Comparison of ENCODE assay signal across 26 mouse cellular contexts in genomic region chr6:113364518-113365135, GRCm38 (mm10). TPM values are rescaled to one million over a fixed set of nuclear protein-coding genes. Genes with fewer than 3 reads are reported as not detected.
A peak's percentile ranks its signal among the peaks of the same experiment; 100 is the strongest.
DNase-seq lines count a peak whose midpoint lies in the region; ATAC-seq and TF ChIP-seq lines count a peak whose summit lies in the region.
"Had no signal": no experiment of that assay in that cellular context is flagged by ENCODE, and none has a peak within 500 bp of the region (broad histone marks: within the 10 kb centered on the region; RNA-seq: fewer than 3 reads in every experiment).

No protein-coding gene starts in this region.

- no peak overlapping the region for H3K27ac ChIP-seq in liver, postnatal 0 days (ENCODE audit: low read depth)
- no peak overlapping the region for H3K27ac ChIP-seq in liver, embryonic 12.5 days
- H3K27ac ChIP-seq in stomach, postnatal 0 days (replicated peaks) = no peak overlapping the region
- H3K27ac ChIP-seq: embryonic facial prominence, embryonic 13.5 days; hindbrain, embryonic 13.5 days; left cerebral cortex, adult 2 months; limb, embryonic 12.5 days had no signal

- no peaks in the 10 kb centered on the region for H3K27me3 ChIP-seq in liver, postnatal 0 days (ENCODE audit: insufficient read depth, low read length)
- H3K27me3 ChIP-seq in liver, embryonic 12.5 days (replicated peaks) = no peaks in the 10 kb centered on the region
- no peaks in the 10 kb centered on the region for H3K27me3 ChIP-seq in stomach, postnatal 0 days (ENCODE audit: control insufficient read depth, insufficient read depth, low read length)
- H3K27me3 ChIP-seq: embryonic facial prominence, embryonic 13.5 days; hindbrain, embryonic 13.5 days; limb, embryonic 12.5 days had no signal

- H3K9ac ChIP-seq in liver, postnatal 0 days (replicated peaks) = no peak overlapping the region
- no peak overlapping the region for H3K9ac ChIP-seq in liver, embryonic 12.5 days
- no peak overlapping the region for H3K9ac ChIP-seq in stomach, postnatal 0 days (ENCODE audit: low read length)
- H3K9ac ChIP-seq: embryonic facial prominence, embryonic 13.5 days; hindbrain, embryonic 13.5 days; limb, embryonic 12.5 days had no signal

- peak; percentile 75 for ATAC-seq in liver, postnatal 0 days
- no peak for ATAC-seq in liver, embryonic 12.5 days
- peak; percentile 61 for ATAC-seq in stomach, postnatal 0 days (ENCODE audit: low FRiP score, low TSS enrichment)
- ATAC-seq: intestine, postnatal 0 days; midbrain, embryonic 16.5 days had no signal

- TF ChIP-seq EP300 in liver, postnatal 0 days (IDR thresholded peaks at IDR 0.05; ENCODE audit: low read depth) = no peak
- no peak for TF ChIP-seq EP300 in stomach, postnatal 0 days (optimal IDR thresholded peaks at IDR 0.05)

- TF ChIP-seq CTCF in liver, postnatal 0 days (IDR thresholded peaks at IDR 0.05; ENCODE audit: low read depth) = no peak
- no peak for TF ChIP-seq CTCF in stomach, postnatal 0 days (IDR thresholded peaks at IDR 0.05; ENCODE audit: low read depth)

- no peak overlapping the region for H3K4me3 ChIP-seq in liver, postnatal 0 days (ENCODE audit: low read depth, low read length)
- H3K4me3 ChIP-seq in liver, embryonic 12.5 days = no peak overlapping the region
- no peak overlapping the region for H3K4me3 ChIP-seq in stomach, postnatal 0 days (ENCODE audit: low read depth, low read length)
- H3K4me3 ChIP-seq: embryonic facial prominence, embryonic 13.5 days; hindbrain, embryonic 13.5 days; left cerebral cortex, adult 2 months; limb, embryonic 12.5 days had no signal

- H3K4me1 ChIP-seq in liver, postnatal 0 days (ENCODE audit: insufficient read depth) = no peaks in the 10 kb centered on the region
- 0 out of 2 replicates have a peak, but pooled peaks cover 3% of the 10 kb centered on the region for H3K4me1 ChIP-seq in liver, embryonic 12.5 days
- no peaks in the 10 kb centered on the region for H3K4me1 ChIP-seq in stomach, postnatal 0 days (replicated peaks; ENCODE audit: control insufficient read depth, insufficient read depth)
- H3K4me1 ChIP-seq: embryonic facial prominence, embryonic 13.5 days; hindbrain, embryonic 13.5 days; limb, embryonic 12.5 days had no signal

- no peak overlapping the region for H3K4me2 ChIP-seq in liver, postnatal 0 days (ENCODE audit: low read depth, low read length)
- no peak overlapping the region for H3K4me2 ChIP-seq in liver, embryonic 12.5 days
- no peak overlapping the region for H3K4me2 ChIP-seq in stomach, postnatal 0 days (replicated peaks; ENCODE audit: low read depth)
- H3K4me2 ChIP-seq: embryonic facial prominence, embryonic 13.5 days; heart, embryonic 11.5 days; hindbrain, embryonic 13.5 days; limb, embryonic 12.5 days; midbrain, embryonic 11.5 days had no signal

- peak; percentile 73 for DNase-seq in adrenal gland, adult 2 months
- DNase-seq in adrenal gland, postnatal 25 days = no peak
- no peak for DNase-seq in liver, postnatal 0 days
- DNase-seq in ZHBTc4 (ENCODE audit: low read depth, low spot score) = peak; percentile 57
- DNase-seq in stomach, postnatal 0 days (ENCODE audit: low spot score) = no peak
- DNase-seq in urinary bladder, adult 2 months (ENCODE audit: low spot score) = no peak
- DNase-seq in urinary bladder, postnatal 25 days (ENCODE audit: low spot score) = no peak
- DNase-seq: cerebellum, adult 11 months; cerebellum, postnatal 10 days; gastrocnemius, postnatal 25 days; heart, adult 18-20 months; heart, postnatal 4 days; kidney, adult 9 months; kidney, postnatal 14 days; lung, postnatal 36 days; thymus, adult 2 months had no signal

- 60% methylated on average over 8 of the region's 8 CpGs for WGBS in liver, postnatal 0 days (ENCODE audit: insufficient replicate concordance)
- WGBS in liver, embryonic 12.5 days (ENCODE audit: insufficient replicate concordance) = 64% methylated on average over 8 of the region's 8 CpGs
- WGBS in stomach, postnatal 0 days = 57% methylated on average over 8 of the region's 8 CpGs

- H3K36me3 ChIP-seq in liver, postnatal 0 days (replicated peaks; ENCODE audit: insufficient read depth, low read length) = peaks cover 10% of the 10 kb centered on the region
- peaks cover 31% of the 10 kb centered on the region for H3K36me3 ChIP-seq in liver, embryonic 12.5 days
- peaks cover 9% of the 10 kb centered on the region; the same call in 1 of the 2 replicates for H3K36me3 ChIP-seq in stomach, postnatal 0 days (ENCODE audit: control insufficient read depth, insufficient read depth, low read length)

- H3K9me3 ChIP-seq in liver, postnatal 0 days (ENCODE audit: low read length) = no peaks in the 10 kb centered on the region
- no peaks in the 10 kb centered on the region for H3K9me3 ChIP-seq in liver, embryonic 12.5 days (replicated peaks)
- no peaks in the 10 kb centered on the region for H3K9me3 ChIP-seq in stomach, postnatal 0 days (ENCODE audit: control insufficient read depth, low read length)
- H3K9me3 ChIP-seq: embryonic facial prominence, embryonic 13.5 days; G1E; hindbrain, embryonic 13.5 days; limb, embryonic 12.5 days had no signal

RNA-seq across cellular contexts. Expression of gene Tada3, which starts 13.1 kb away (rescaled TPM):
- 10 to 100 TPM; 35.1 to 47.0 TPM for total RNA-seq in adrenal gland, adult 2 months (2021)
- polyA plus RNA-seq in adrenal gland, adult 2 months (2012; rRNA removed) = 32.4 and 34.5 TPM in 2 replicates
- 51.4 and 54.5 TPM in 2 replicates for total RNA-seq in adrenal gland, postnatal 25 days (2021)
- polyA plus RNA-seq in liver, postnatal 0 days (2015; fragmentation: Nextera tagmentation; extraction: Ambion mirVana) = 11.1 and 11.9 TPM in 2 replicates
- 29.2 and 33.3 TPM in 2 replicates for polyA plus RNA-seq in liver, embryonic 12.5 days (2016; fragmentation: Nextera tagmentation; extraction: Ambion mirVana)
- 21.3 and 23.8 TPM in 2 replicates for polyA plus RNA-seq in stomach, postnatal 0 days (2015; fragmentation: Nextera tagmentation; extraction: Ambion mirVana)
- polyA plus RNA-seq in urinary bladder, adult 2 months (2012; rRNA removed) = 36.3 and 38.5 TPM in 2 replicates

RNA-seq across cellular contexts. Expression of gene Arpc4, which starts 13.3 kb away (rescaled TPM):
- total RNA-seq in adrenal gland, adult 2 months (2021) = 100 to 1,000 TPM; 175 to 211 TPM
- 61.0 and 62.3 TPM in 2 replicates for polyA plus RNA-seq in adrenal gland, adult 2 months (2012; rRNA removed)
- 143 and 191 TPM in 2 replicates for total RNA-seq in adrenal gland, postnatal 25 days (2021)
- 188 and 198 TPM in 2 replicates for polyA plus RNA-seq in liver, postnatal 0 days (2015; fragmentation: Nextera tagmentation; extraction: Ambion mirVana)
- polyA plus RNA-seq in liver, embryonic 12.5 days (2016; fragmentation: Nextera tagmentation; extraction: Ambion mirVana) = 275 and 294 TPM in 2 replicates
- polyA plus RNA-seq in stomach, postnatal 0 days (2015; fragmentation: Nextera tagmentation; extraction: Ambion mirVana) = 314 and 317 TPM in 2 replicates
- 116 TPM in 2 replicates for polyA plus RNA-seq in urinary bladder, adult 2 months (2012; rRNA removed)

RNA-seq across cellular contexts. Expression of gene Camk1, which starts 20.8 kb away (rescaled TPM):
- total RNA-seq in adrenal gland, adult 2 months (2021) = 10 to 100 TPM; 49.0 to 58.3 TPM
- polyA plus RNA-seq in adrenal gland, adult 2 months (2012; rRNA removed) = 56.7 and 69.9 TPM in 2 replicates
- total RNA-seq in adrenal gland, postnatal 25 days (2021) = 45.3 and 62.0 TPM in 2 replicates
- 17.9 and 18.1 TPM in 2 replicates for polyA plus RNA-seq in liver, postnatal 0 days (2015; fragmentation: Nextera tagmentation; extraction: Ambion mirVana)
- polyA plus RNA-seq in liver, embryonic 12.5 days (2016; fragmentation: Nextera tagmentation; extraction: Ambion mirVana) = 31.5 TPM in 2 replicates
- polyA plus RNA-seq in stomach, postnatal 0 days (2015; fragmentation: Nextera tagmentation; extraction: Ambion mirVana) = 52.7 and 52.9 TPM in 2 replicates
- polyA plus RNA-seq in urinary bladder, adult 2 months (2012; rRNA removed) = 71.5 and 80.8 TPM in 2 replicates

RNA-seq across cellular contexts. Expression of gene Ttll3, which starts 24.4 kb away (rescaled TPM):
- 1 to 10 TPM; 2.1 to 3.5 TPM for total RNA-seq in adrenal gland, adult 2 months (2021)
- polyA plus RNA-seq in adrenal gland, adult 2 months (2012; rRNA removed) = 5.8 and 7.0 TPM in 2 replicates
- total RNA-seq in adrenal gland, postnatal 25 days (2021) = 3.9 and 4.5 TPM in 2 replicates
- 0.38 and 0.83 TPM in 2 replicates for polyA plus RNA-seq in liver, postnatal 0 days (2015; fragmentation: Nextera tagmentation; extraction: Ambion mirVana)
- 1.1 and 1.3 TPM in 2 replicates for polyA plus RNA-seq in liver, embryonic 12.5 days (2016; fragmentation: Nextera tagmentation; extraction: Ambion mirVana)
- 1.2 TPM in 2 replicates for polyA plus RNA-seq in stomach, postnatal 0 days (2015; fragmentation: Nextera tagmentation; extraction: Ambion mirVana)
- polyA plus RNA-seq in urinary bladder, adult 2 months (2012; rRNA removed) = 6.3 and 8.5 TPM in 2 replicates

RNA-seq across cellular contexts. Expression of gene Ogg1, which starts 37.9 kb away (rescaled TPM):
- total RNA-seq in adrenal gland, adult 2 months (2021) = 10 to 100 TPM; 10.5 to 16.4 TPM
- polyA plus RNA-seq in adrenal gland, adult 2 months (2012; rRNA removed) = 22.0 and 22.3 TPM in 2 replicates
- 16.7 and 19.9 TPM in 2 replicates for total RNA-seq in adrenal gland, postnatal 25 days (2021)
- polyA plus RNA-seq in liver, postnatal 0 days (2015; fragmentation: Nextera tagmentation; extraction: Ambion mirVana) = 3.8 and 4.2 TPM in 2 replicates
- polyA plus RNA-seq in liver, embryonic 12.5 days (2016; fragmentation: Nextera tagmentation; extraction: Ambion mirVana) = 8.7 and 9.1 TPM in 2 replicates
- polyA plus RNA-seq in stomach, postnatal 0 days (2015; fragmentation: Nextera tagmentation; extraction: Ambion mirVana) = 6.8 and 7.8 TPM in 2 replicates
- polyA plus RNA-seq in urinary bladder, adult 2 months (2012; rRNA removed) = 16.3 and 19.1 TPM in 2 replicates

Comparison
In these comparisons a context has a peak if more than half of its experiments do, and no peak if none do; other contexts are left out.
1. DNase-seq: peak in adrenal gland, adult 2 months (single experiment) and ZHBTc4 (single experiment); none in adrenal gland, postnatal 25 days (single experiment), liver, postnatal 0 days (single experiment), stomach, postnatal 0 days (single experiment), urinary bladder, adult 2 months (single experiment) and urinary bladder, postnatal 25 days (single experiment).